ENCODE assay signal across 8 mouse cellular contexts in the genomic region with DNA sequence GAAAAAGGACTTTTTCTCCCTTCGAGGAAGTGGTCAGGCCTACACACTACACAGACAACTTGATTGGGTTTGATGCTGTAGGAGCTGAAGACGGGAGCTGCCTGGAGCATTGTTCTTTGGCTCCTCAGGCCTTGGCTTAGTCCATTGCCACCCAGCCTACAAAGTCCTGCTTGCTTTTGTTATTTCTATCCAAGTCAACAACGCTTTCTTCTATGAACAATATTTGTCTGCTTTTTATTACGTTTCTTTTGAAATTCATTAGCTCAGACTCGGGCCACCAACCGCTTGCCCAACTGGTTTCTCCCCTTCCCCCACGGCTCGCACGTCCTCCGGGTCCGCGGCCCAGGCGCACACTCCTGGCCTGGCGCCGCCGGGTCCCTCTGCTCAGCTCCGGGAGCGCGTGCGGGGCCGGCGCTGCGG. TPM values are rescaled to one million over a fixed set of nuclear protein-coding genes. Genes with fewer than 3 reads are reported as not detected.
DNase-seq lines count a peak whose midpoint lies in the region; ATAC-seq and TF ChIP-seq lines count a peak whose summit lies in the region.

No protein-coding gene starts in this region.

- H3K4me1 ChIP-seq in heart, embryonic 10.5 days, result peaks cover 3% of the 10 kb centered on the region; the same call in 1 of the 2 replicates
- no peaks in the 10 kb centered on the region for H3K4me1 ChIP-seq in embryonic facial prominence, embryonic 12.5 days
- no peaks in the 10 kb centered on the region for H3K4me1 ChIP-seq in midbrain, postnatal 0 days (ENCODE audit: insufficient read depth, low read length)

- intact Hi-C loops in heart, postnatal 25 days (cut with DNase I), result loop anchor here (2.0 to 10.0 kb wide), 6 partner anchors 58 to 900 kb away; a partner anchor contains a TSS

- peak; percentile 58 for ATAC-seq in embryonic facial prominence, embryonic 12.5 days (ENCODE audit: insufficient number of reproducible peaks, insufficient read depth, low FRiP score, low TSS enrichment)
- ATAC-seq in midbrain, postnatal 0 days (ENCODE audit: low FRiP score), result peak; percentile 41

- DNase-seq in heart, embryonic 10.5 days (ENCODE audit: low spot score), result peak; percentile 81
- DNase-seq in heart, postnatal 25 days (ENCODE audit: low spot score), result no peak
- DNase-seq in A20 (ENCODE audit: low read depth, low spot score), result peak; percentile 83
- DNase-seq in induced T-regulatory cell, adult 2 months (ENCODE audit: low read depth), result peak; percentile 70
- DNase-seq in midbrain, postnatal 0 days (ENCODE audit: low spot score), result no peak
- DNase-seq in layer of hippocampus, postnatal 25 days (ENCODE audit: extremely low spot score in 1 of 2, low spot score in 1 of 2), result no peak
- no peak for DNase-seq in cerebellum, postnatal 36 days

- H3K4me2 ChIP-seq in embryonic facial prominence, embryonic 12.5 days (replicated peaks), result peak overlapping the region; percentile 33
- peak overlapping the region; percentile 49 for H3K4me2 ChIP-seq in midbrain, postnatal 0 days (ENCODE audit: low read depth, low read length, poor library complexity, severe bottlenecking)

- H3K27me3 ChIP-seq in heart, embryonic 10.5 days (ENCODE audit: insufficient read depth, poor library complexity, severe bottlenecking), result no peaks in the 10 kb centered on the region
- H3K27me3 ChIP-seq in embryonic facial prominence, embryonic 12.5 days, result no peaks in the 10 kb centered on the region
- no peaks in the 10 kb centered on the region for H3K27me3 ChIP-seq in midbrain, postnatal 0 days (ENCODE audit: insufficient read depth, low read length)

- H3K36me3 ChIP-seq in heart, embryonic 10.5 days, result peaks cover 2% of the 10 kb centered on the region; the same call in 1 of the 2 replicates
- no peaks in the 10 kb centered on the region; the same call in 1 of the 2 replicates for H3K36me3 ChIP-seq in embryonic facial prominence, embryonic 12.5 days
- H3K36me3 ChIP-seq in midbrain, postnatal 0 days (ENCODE audit: insufficient read depth, low read length), result no peaks in the 10 kb centered on the region

- peak overlapping the region; percentile 90 for H3K9ac ChIP-seq in embryonic facial prominence, embryonic 12.5 days
- peak overlapping the region; percentile 50 for H3K9ac ChIP-seq in midbrain, postnatal 0 days (replicated peaks; ENCODE audit: low read length, poor library complexity, severe bottlenecking)

- peak overlapping the region; percentile 100 for H3K27ac ChIP-seq in heart, embryonic 10.5 days
- H3K27ac ChIP-seq in embryonic facial prominence, embryonic 12.5 days, result peak overlapping the region; percentile 100
- peak overlapping the region; percentile 100 for H3K27ac ChIP-seq in midbrain, postnatal 0 days (ENCODE audit: low read depth, low read length)

- 1% methylated on average over 23 of the region's 23 CpGs for WGBS in heart, embryonic 10.5 days
- under 1% methylated on average over 23 of the region's 23 CpGs for WGBS in embryonic facial prominence, embryonic 12.5 days
- 0% methylated on average over 23 of the region's 23 CpGs for WGBS in midbrain, postnatal 0 days

- H3K9me3 ChIP-seq in heart, embryonic 10.5 days, result no peaks in the 10 kb centered on the region
- no peaks in the 10 kb centered on the region for H3K9me3 ChIP-seq in embryonic facial prominence, embryonic 12.5 days
- H3K9me3 ChIP-seq in midbrain, postnatal 0 days (ENCODE audit: low read length), result no peaks in the 10 kb centered on the region

- TF ChIP-seq CTCF in midbrain, postnatal 0 days (IDR thresholded peaks at IDR 0.05), result no peak

- H3K4me3 ChIP-seq in heart, embryonic 10.5 days, result peak overlapping the region; percentile 86
- H3K4me3 ChIP-seq in embryonic facial prominence, embryonic 12.5 days, result peak overlapping the region; percentile 68
- peak overlapping the region; percentile 60 for H3K4me3 ChIP-seq in midbrain, postnatal 0 days (ENCODE audit: low read depth, low read length)

RNA-seq across cellular contexts. Expression of a gene that starts 0.5 kb away (rescaled TPM):
- polyA plus RNA-seq in heart, embryonic 10.5 days (2016; fragmentation: Nextera tagmentation; extraction: Ambion mirVana), result 52.4 and 54.2 TPM in 2 replicates
- 10 to 100 TPM; 32.1 to 43.2 TPM for total RNA-seq in heart, postnatal 25 days (2021)
- 90.6 and 91.9 TPM in 2 replicates for polyA plus RNA-seq in embryonic facial prominence, embryonic 12.5 days (2016; fragmentation: Nextera tagmentation; extraction: Ambion mirVana)
- total RNA-seq in midbrain, postnatal 0 days (2014; rRNA removed), result 74.3 and 82.0 TPM in 2 replicates
- 42.2 and 42.5 TPM in 2 replicates for polyA plus RNA-seq in midbrain, postnatal 0 days (2015; fragmentation: Nextera tagmentation; extraction: Ambion mirVana)
- total RNA-seq in layer of hippocampus, postnatal 25 days (2021), result 10 to 100 TPM; 39.3 to 43.5 TPM

Comparison
In these comparisons a context has a peak if more than half of its experiments do, and no peak if none do; other contexts are left out.
1. DNase-seq: peak in heart, embryonic 10.5 days (single experiment), A20 (single experiment) and induced T-regulatory cell, adult 2 months (single experiment); none in heart, postnatal 25 days (single experiment), midbrain, postnatal 0 days (single experiment), layer of hippocampus, postnatal 25 days (0 of 2) and cerebellum, postnatal 36 days (0 of 2).
2. Peak in every context shown above with its lines, with median percentiles within 50 percentile points of each other: H3K27ac ChIP-seq and H3K4me3 ChIP-seq.